Comparison of ENCODE assay signal across 10 mouse cellular contexts in the genomic region with DNA sequence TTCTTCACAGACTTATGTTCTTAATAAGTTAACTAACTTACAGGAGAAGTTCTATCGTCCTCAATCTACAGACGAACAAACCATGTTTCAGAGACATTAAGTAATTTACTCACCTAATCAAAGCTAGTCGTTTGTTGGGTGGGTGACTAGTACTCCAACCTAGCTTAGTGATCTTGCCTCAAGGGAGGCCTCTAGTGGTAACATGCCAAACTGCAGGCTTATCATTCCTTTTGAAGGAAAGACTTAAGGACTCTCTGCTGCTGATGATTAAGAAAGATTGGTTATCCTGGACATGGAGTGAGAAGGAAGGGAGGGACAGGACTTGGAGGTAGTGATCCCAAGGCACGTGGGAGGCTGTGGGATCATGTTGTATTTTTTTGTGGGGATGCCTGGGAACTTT. TPM values are rescaled to one million over a fixed set of nuclear protein-coding genes. Genes with fewer than 3 reads are reported as not detected.
A peak's percentile ranks its signal among the peaks of the same experiment; 100 is the strongest.
DNase-seq lines count a peak whose midpoint lies in the region; ATAC-seq and TF ChIP-seq lines count a peak whose summit lies in the region.
"Had no signal": no experiment of that assay in that cellular context is flagged by ENCODE, and none has a peak within 500 bp of the region (broad histone marks: within the 10 kb centered on the region; RNA-seq: fewer than 3 reads in every experiment).

No protein-coding gene starts in this region.

- H3K9ac ChIP-seq in kidney, embryonic 15.5 days = no peak overlapping the region
- H3K9ac ChIP-seq in ES-E14 (ENCODE audit: insufficient read depth, low read depth, low read length, poor library complexity, severe bottlenecking) = no peak overlapping the region
- no peak overlapping the region for H3K9ac ChIP-seq in forebrain, embryonic 12.5 days

- WGBS in kidney, embryonic 15.5 days = 35% methylated on average over 4 of the region's 4 CpGs
- WGBS in forebrain, embryonic 12.5 days = 47% methylated on average over 4 of the region's 4 CpGs

- H3K4me2 ChIP-seq in kidney, embryonic 15.5 days = no peak overlapping the region
- no peak overlapping the region for H3K4me2 ChIP-seq in forebrain, embryonic 12.5 days

- in situ Hi-C loops in ES-E14 (cut with MboI; ENCODE audit: low sequenced_read_pairs in 2 of 2, unreplicated experiment in 2 of 2) = no loop called here

- H3K27me3 ChIP-seq in kidney, embryonic 15.5 days = no peaks in the 10 kb centered on the region
- no peaks in the 10 kb centered on the region for H3K27me3 ChIP-seq in forebrain, embryonic 12.5 days

- peak; percentile 64; the same call in 1 of the 2 replicates for TF ChIP-seq CTCF in brain, embryonic 14.5 days (IDR thresholded peaks at IDR 0.05; ENCODE audit: borderline replicate concordance, extremely low read depth, insufficient read depth, insufficient read length)
- peak; percentile 78 for TF ChIP-seq CTCF in left cerebral cortex, adult 2 months (IDR thresholded peaks at IDR 0.05)

- H3K36me3 ChIP-seq in kidney, embryonic 15.5 days = no peaks in the 10 kb centered on the region
- H3K36me3 ChIP-seq in ES-E14 (ENCODE audit: control insufficient read depth, insufficient read depth, low read length, poor library complexity, severe bottlenecking) = no peaks in the 10 kb centered on the region
- H3K36me3 ChIP-seq in forebrain, embryonic 12.5 days (replicated peaks) = no peaks in the 10 kb centered on the region

- H3K4me3 ChIP-seq in kidney, embryonic 15.5 days (replicated peaks) = no peak overlapping the region
- no peak overlapping the region for H3K4me3 ChIP-seq in ES-E14 (ENCODE audit: insufficient read depth in 1 of 2, low read depth in 1 of 2, low read length in 2 of 2, poor library complexity in 1 of 2, severe bottlenecking in 1 of 2)
- no peak overlapping the region for H3K4me3 ChIP-seq in left cerebral cortex, adult 2 months
- H3K4me3 ChIP-seq in forebrain, embryonic 12.5 days (replicated peaks) = no peak overlapping the region
- H3K4me3 ChIP-seq: erythroblast, embryonic 14.5 days had no signal

- intact Hi-C loops in left cerebral cortex, adult 2 months (cut with DNase I) = no loop called here

- no peaks in the 10 kb centered on the region for H3K4me1 ChIP-seq in kidney, embryonic 15.5 days
- no peaks in the 10 kb centered on the region for H3K4me1 ChIP-seq in ES-E14 (ENCODE audit: control insufficient read depth in 2 of 2, insufficient read depth in 2 of 2, low read length in 2 of 2, poor library complexity in 1 of 2)
- no peaks in the 10 kb centered on the region for H3K4me1 ChIP-seq in forebrain, embryonic 12.5 days

- no peak overlapping the region for H3K27ac ChIP-seq in kidney, embryonic 15.5 days
- no peak overlapping the region for H3K27ac ChIP-seq in ES-E14 (ENCODE audit: insufficient read depth, low read depth, low read length, poor library complexity, severe bottlenecking)
- H3K27ac ChIP-seq in left cerebral cortex, adult 2 months = no peak overlapping the region
- H3K27ac ChIP-seq in forebrain, embryonic 12.5 days = no peak overlapping the region
- H3K27ac ChIP-seq: macrophage had no signal

- no peak for TF ChIP-seq POLR2A in brain, embryonic 14.5 days (IDR thresholded peaks at IDR 0.05; ENCODE audit: borderline replicate concordance, extremely low read depth, insufficient read depth, insufficient read length, poor library complexity, severe bottlenecking)

- DNase-seq in kidney, adult 18-20 months = peak; percentile 60
- peak; percentile 68 for DNase-seq in ES-E14 (ENCODE audit: low read depth, low spot score)
- peak; percentile 64 for DNase-seq in brain, embryonic 14.5 days (ENCODE audit: low read depth)
- peak; percentile 49 to 64 for DNase-seq in frontal cortex, postnatal 36 days (ENCODE audit: low spot score in 2 of 2)
- DNase-seq in left cerebral cortex, adult 2 months (ENCODE audit: extremely low spot score in 1 of 2, low spot score in 2 of 2) = peak; percentile 41 to 44
- peak; percentile 53 for DNase-seq in retina, adult 2 months (ENCODE audit: low read depth, low spot score)

- 0 out of 2 replicates have a peak, but pooled peaks cover 6% of the 10 kb centered on the region for H3K9me3 ChIP-seq in kidney, embryonic 15.5 days (replicated peaks)
- no peaks in the 10 kb centered on the region for H3K9me3 ChIP-seq in ES-E14 (ENCODE audit: control insufficient read depth, insufficient read depth, low read depth, low read length)
- no peaks in the 10 kb centered on the region for H3K9me3 ChIP-seq in forebrain, embryonic 12.5 days

- ATAC-seq in kidney, embryonic 15.5 days (replicated peaks; ENCODE audit: low FRiP score) = no peak
- ATAC-seq in forebrain, embryonic 12.5 days (ENCODE audit: low FRiP score) = no peak

TF ChIP-seq in ES-E14, 5 proteins besides CTCF, POLR2A, EP300 and RAD21:
- no peak for TF ChIP-seq HCFC1 (IDR thresholded peaks at IDR 0.05; ENCODE audit: borderline replicate concordance, insufficient read depth, low read length)
- TF ChIP-seq ZC3H11A (IDR thresholded peaks at IDR 0.05; ENCODE audit: borderline replicate concordance, low read depth, low read length) = 0 out of 2 replicates have a peak, but pooled peaks have one; percentile 9

RNA-seq across cellular contexts. Expression of gene Ern2, which starts 11.3 kb away (rescaled TPM):
- polyA plus RNA-seq in kidney, embryonic 15.5 days (2015; fragmentation: Nextera tagmentation; extraction: Ambion mirVana) = 0.89 TPM in 1 of 2 replicates, not detected in the other
- 0.11 TPM in 1 of 2 replicates, not detected in the other for total RNA-seq in ES-E14 (2012; rRNA removed)
- 1.8 and 1.9 TPM in 2 replicates for polyA plus RNA-seq in brain, embryonic 14.5 days (2012; rRNA removed)
- total RNA-seq in left cerebral cortex, adult 2 months (2021) = under 1 TPM; 0.45 to 0.75 TPM
- 0.24 and 0.32 TPM in 2 replicates for polyA plus RNA-seq in forebrain, embryonic 12.5 days (2016; fragmentation: Nextera tagmentation; extraction: Ambion mirVana)
- polyA plus RNA-seq: erythroblast, embryonic 14.5 days; macrophage had no signal

RNA-seq across cellular contexts. Expression of gene Chp2, which starts 22.0 kb away (rescaled TPM):
- polyA plus RNA-seq in kidney, embryonic 15.5 days (2015; fragmentation: Nextera tagmentation; extraction: Ambion mirVana) = 0.75 and 0.77 TPM in 2 replicates
- total RNA-seq in ES-E14 (2012; rRNA removed) = 0.16 TPM in 1 of 2 replicates, not detected in the other
- polyA plus RNA-seq in brain, embryonic 14.5 days (2012; rRNA removed) = 1.5 and 1.9 TPM in 2 replicates
- 1 to 10 TPM; 4.9 to 5.4 TPM for total RNA-seq in left cerebral cortex, adult 2 months (2021)
- polyA plus RNA-seq in forebrain, embryonic 12.5 days (2016; fragmentation: Nextera tagmentation; extraction: Ambion mirVana) = 0.29 and 0.67 TPM in 2 replicates
- polyA plus RNA-seq: erythroblast, embryonic 14.5 days had no signal

RNA-seq across cellular contexts. Expression of gene Plk1, which starts 38.1 kb away (rescaled TPM):
- 147 and 150 TPM in 2 replicates for polyA plus RNA-seq in kidney, embryonic 15.5 days (2015; fragmentation: Nextera tagmentation; extraction: Ambion mirVana)
- 66.1 and 73.8 TPM in 2 replicates for total RNA-seq in ES-E14 (2012; rRNA removed)
- polyA plus RNA-seq in brain, embryonic 14.5 days (2012; rRNA removed) = 28.6 and 40.6 TPM in 2 replicates
- 1 to 10 TPM; 1.5 to 1.7 TPM for total RNA-seq in left cerebral cortex, adult 2 months (2021)
- polyA plus RNA-seq in forebrain, embryonic 12.5 days (2016; fragmentation: Nextera tagmentation; extraction: Ambion mirVana) = 158 and 171 TPM in 2 replicates
